Mouse (Mus musculus) limb, embryonic 10.5 days (tissue): Measurements from ENCODE around the gene Gm17490. TPM values are rescaled to one million over a fixed set of nuclear protein-coding genes. Genes with fewer than 3 reads are reported as not detected.

Experiments used
- polyA plus RNA-seq: library from polyadenylated mRNA; unstranded; fragments of >200 nt; fragmentation: Nextera tagmentation; extraction: Ambion mirVana; gene quantifications from 2 replicates; pipeline ENCODE4 v1.2.1, GENCODE M21; 2016

The Gm17490 gene
- polyA plus RNA-seq, 1 experiment from 2014 or later = not detected

Other genes starting within 250 kb of the Gm17490 start
- 10.7 and 11.3 TPM in 2 replicates for gene Pfkfb3, start 72.2 kb downstream of the Gm17490 start, polyA plus RNA-seq
- 190 and 195 TPM in 2 replicates for gene Rbm17, start 22.1 kb downstream of the Gm17490 start, polyA plus RNA-seq
- gene Il2ra, start 16.5 kb upstream of the Gm17490 start, polyA plus RNA-seq = not detected in 2 replicates
- 0.30 and 0.81 TPM in 2 replicates for gene Il15ra, start 79.0 kb upstream of the Gm17490 start, polyA plus RNA-seq
- 98.9 and 118 TPM in 2 replicates for gene Fbh1, start 151.3 kb upstream of the Gm17490 start, polyA plus RNA-seq
- gene Ankrd16, start 151.6 kb upstream of the Gm17490 start, polyA plus RNA-seq = 38.6 and 51.9 TPM in 2 replicates